Mouse (Mus musculus): ENCODE measurements at regions not wholly inside any gene's neighbourhood (a gene's known extent, or its start where the extent isn't known, plus 50 kb on each side); places are given as distances from the start of the nearest gene placed in this dataset.

DNA sequence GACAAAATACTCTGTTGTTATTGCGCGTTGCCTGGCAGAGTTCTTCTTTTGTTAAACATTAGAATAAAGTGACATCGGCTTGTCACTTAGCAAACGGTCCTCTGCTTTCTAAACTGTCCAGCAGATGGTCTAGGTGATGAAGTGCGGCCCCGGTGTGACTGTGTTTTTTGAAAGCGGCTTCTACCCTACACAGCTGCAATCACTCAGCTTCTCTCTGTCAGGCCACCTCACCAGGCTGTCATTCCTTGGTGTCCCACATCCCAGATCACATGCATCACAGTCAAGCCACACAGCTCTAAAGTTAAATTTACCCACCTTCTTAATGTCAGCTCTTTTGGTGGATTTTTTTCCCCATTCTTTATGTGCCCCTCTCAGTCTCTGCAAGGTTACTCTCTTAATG, 282.0 kb upstream of the Kif2a start:
- DNase-seq (ENCODE audit: low spot score in 2 of 2), result no peak

- DNase-seq (ENCODE audit: low spot score in 2 of 2), result no peak
Observed at GRCm38 (mm10) chr13:107303322-107303721, 281.4 kb upstream of the Kif2a start.

DNA sequence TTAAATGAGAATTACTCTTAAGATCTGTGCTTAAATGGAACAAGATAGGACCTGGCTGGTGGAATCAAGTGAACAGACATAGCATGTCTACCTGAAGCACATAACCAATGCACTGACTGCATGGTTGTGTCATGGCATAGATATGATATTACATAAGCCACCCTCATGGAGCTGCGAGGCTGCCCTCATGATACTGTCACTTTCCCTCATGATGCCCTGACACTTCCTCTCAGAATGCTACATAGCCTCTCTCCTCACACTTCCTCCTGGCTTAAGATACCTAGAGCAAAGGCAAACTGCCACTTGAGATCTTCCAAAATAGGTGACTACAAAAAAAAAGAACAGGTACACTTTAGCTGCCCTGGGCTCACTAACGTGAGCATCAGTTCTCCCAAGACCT, 278.9 kb upstream of the Kif2a start:
- no peak for DNase-seq (ENCODE audit: low spot score in 2 of 2)

- no peak for DNase-seq (ENCODE audit: low spot score in 2 of 2)
Observed at GRCm38 (mm10) chr13:107264581-107264980, 242.7 kb upstream of the Kif2a start.

- DNase-seq (ENCODE audit: low spot score in 2 of 2), result no peak
Observed at GRCm38 (mm10) chr13:107261479-107262050, 239.6 kb upstream of the Kif2a start.

DNA sequence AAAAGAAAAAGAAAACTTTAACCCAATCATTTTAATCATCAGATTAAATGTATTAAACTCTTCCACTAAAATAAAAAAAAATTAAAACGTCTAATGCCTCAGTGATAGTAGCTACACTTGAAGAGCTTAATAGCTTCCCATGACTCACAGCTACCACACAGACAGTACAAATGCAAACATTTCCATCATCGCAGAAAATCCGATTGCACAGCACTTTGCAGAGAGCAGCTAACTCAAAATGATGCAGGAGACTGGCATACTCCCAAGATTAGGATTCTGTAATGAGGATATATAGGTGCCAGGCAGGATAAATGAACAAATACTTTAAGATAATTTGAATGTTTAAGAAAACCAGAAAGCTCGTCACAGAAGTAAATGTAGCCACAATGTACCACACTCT, 238.3 kb upstream of the Kif2a start:
- DNase-seq (ENCODE audit: low spot score in 2 of 2), result no peak

DNA sequence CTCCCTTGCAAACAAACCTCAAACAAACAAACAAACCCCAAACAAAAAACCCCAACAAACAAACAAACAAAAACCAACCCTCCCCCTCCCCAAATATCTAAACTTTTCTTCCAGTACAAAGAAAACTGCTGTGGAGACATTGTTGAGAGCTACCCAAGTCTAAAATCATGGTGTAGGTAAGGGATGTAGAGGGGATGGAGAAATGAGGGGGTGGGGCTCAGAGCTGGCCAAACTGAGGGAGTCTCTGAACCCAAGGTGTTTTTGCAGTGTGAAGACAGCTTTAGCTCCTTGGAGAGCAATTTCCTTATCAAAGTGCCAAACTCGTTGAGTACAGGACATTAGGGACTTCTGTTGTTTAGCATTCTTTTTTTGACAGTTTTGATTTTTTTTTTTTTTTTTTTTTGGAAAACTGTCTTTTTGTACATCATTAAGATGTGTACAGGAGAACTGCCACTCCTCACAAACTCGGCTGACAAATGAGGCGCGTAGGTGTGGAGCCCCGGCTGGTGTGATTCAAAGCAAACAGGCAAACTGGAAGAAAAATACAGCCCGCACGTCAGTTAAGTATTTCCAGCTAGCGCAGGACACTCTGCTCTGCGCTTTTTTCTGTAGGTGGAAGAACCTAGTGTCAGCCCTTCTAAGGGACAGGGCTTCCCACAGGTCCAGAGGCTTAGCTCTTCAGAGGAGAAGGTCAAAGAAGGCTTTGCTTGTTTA, 226.0 kb upstream of the Kif2a start:
- no peak for DNase-seq (ENCODE audit: low spot score in 2 of 2)

DNA sequence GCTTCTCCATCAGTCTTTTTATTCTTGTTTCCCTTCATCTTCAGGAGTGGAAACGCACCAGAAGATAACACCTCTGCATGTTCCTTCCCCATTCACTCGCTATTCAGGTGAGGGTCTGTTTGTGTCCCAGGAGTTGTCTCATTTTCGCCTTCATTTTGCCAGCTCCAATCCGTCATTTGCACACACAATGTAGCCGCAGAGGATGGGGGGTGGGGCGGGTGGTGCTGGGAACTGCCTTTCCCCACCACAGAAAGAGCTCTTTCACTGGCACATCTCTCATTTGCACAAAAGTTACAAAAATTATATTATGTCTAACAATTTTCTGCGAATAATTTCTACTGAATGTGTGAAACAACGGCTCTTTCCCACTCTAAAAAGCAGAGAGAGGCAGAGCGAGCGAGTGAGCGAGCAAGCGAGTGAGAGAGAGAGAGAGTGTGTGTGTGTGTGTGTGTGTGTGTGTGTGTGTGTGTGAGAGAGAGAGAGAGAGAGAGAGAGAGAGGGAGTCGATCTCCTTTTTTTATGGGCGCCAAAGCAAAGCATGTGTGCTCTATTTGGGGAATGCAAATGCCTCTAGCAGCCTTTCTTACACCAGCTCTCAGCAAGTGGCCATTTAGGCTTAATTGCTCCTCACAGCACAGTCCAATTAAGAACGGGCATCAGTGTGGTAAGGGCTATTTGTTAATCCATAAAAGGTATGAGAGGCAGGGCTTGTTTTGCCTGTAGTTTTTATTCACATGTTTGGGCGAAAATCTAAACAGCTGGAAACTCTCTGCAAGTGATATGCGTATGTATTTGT, 225.2 kb upstream of the Kif2a start:
- no peak for DNase-seq (ENCODE audit: low spot score in 2 of 2)

- no peak for DNase-seq (ENCODE audit: low spot score in 2 of 2)
Observed at GRCm38 (mm10) chr13:107244173-107244572, 222.2 kb upstream of the Kif2a start.

- DNase-seq (ENCODE audit: low spot score in 2 of 2), result no peak
Observed at GRCm38 (mm10) chr13:107239035-107239387, 217.1 kb upstream of the Kif2a start.

DNA sequence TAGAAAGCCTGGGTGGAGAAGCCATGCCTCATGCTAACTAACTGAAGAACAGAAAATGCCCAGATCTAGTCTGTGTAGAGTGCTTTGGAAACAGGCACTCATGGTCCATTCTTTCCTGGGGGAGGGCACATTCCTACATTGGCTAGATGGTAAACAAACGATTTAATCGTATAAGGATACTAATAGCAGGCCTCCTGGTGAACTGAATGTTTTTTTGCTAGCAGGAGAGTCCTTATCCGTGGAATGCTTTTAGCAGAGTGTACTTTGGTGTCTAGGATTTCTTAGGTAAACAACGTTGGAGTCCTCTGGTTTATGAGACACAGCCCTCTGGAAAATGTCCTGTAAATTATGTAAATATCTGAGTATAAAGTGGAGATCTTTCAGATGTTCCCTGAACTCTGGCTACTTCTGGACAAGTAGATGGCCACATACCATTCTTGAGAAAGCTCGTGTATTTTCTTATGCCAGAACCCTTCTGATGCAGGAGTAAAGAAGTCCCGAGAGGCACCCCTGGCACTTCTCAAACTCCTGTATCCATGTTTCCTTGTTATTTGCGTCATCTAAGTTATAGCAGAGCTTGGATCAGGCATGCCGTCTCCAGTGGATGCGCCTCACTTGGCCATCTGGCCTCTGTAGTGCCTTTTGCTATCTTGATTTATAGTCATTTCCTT, 216.6 kb upstream of the Kif2a start:
- peak; percentile 2 for DNase-seq (ENCODE audit: low spot score in 2 of 2)

DNA sequence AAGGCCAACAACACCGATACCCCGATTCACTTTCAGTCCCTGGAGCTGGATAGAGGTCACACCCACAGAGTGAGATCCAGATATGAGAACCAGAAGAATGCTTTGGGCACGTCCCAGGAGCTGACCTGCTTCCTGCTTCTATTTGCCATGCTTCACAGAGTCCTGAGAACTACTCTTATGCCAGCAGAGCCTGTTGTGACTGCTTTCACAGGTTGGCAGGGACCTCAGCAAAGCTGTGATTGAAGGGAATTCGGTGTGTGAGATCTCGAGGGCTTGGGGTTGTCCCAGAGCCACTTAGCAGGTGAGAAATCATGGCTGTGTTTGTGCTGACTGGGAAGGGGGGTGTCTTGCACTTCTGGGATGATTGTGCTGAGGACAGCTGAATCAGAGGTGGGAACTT, 197.5 kb upstream of the Kif2a start:
- DNase-seq (ENCODE audit: low spot score in 2 of 2), result no peak

GRCm38 (mm10) chr13:107218351-107218750, 196.4 kb upstream of the Kif2a start:
- DNase-seq (ENCODE audit: low spot score in 2 of 2), result no peak

GRCm38 (mm10) chr13:107217825-107218224, 195.9 kb upstream of the Kif2a start:
- no peak for DNase-seq (ENCODE audit: low spot score in 2 of 2)

DNA sequence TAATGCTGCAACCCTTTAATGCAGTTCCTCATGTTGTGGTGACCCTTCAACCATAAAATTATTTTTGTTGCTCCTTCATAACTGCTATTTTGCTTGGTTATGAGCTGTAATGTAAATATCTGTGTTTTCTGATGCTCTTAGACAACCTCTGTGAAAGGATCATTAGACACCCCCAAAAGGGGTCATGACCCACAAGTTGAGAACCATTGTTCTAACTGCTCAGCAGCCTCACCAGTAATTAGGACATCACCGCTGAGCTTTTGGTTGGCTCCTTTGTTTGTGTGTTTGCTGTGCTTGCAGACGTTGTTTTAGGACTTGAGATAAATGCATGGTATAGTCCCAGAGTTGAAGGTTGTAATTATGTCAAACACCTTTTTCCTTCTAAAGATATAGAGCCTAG, 191.4 kb upstream of the Kif2a start:
- DNase-seq (ENCODE audit: low spot score in 2 of 2), result no peak

GRCm38 (mm10) chr13:107210676-107211075, 188.8 kb upstream of the Kif2a start:
- no peak for DNase-seq (ENCODE audit: low spot score in 2 of 2)

- peak; percentile 19 to 54 for DNase-seq (ENCODE audit: low spot score in 2 of 2)
Observed at GRCm38 (mm10) chr13:107207354-107208181, 185.6 kb upstream of the Kif2a start.

- no peak for DNase-seq (ENCODE audit: low spot score in 2 of 2)
Observed at GRCm38 (mm10) chr13:107199875-107200274, 177.9 kb upstream of the Kif2a start.

DNA sequence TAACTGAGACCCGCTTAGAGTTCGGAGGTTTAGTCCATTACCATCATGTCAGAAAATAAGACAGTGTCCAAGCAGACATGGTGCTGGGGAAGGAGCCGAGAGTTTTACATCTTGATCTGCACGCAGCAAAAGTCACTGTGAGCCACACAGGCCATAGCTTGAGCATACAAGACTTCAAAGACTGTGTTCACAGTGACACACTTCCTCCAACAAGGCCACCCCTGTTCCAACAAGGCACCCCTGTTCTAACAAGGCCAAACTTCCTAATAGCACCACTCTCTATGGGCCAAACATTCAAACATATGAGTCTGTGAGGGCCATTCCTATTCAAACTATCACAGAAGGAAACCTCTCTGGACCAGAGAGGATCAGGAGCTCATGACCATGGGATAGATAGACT, 171.5 kb upstream of the Kif2a start:
- DNase-seq (ENCODE audit: low spot score in 2 of 2), result no peak

DNA sequence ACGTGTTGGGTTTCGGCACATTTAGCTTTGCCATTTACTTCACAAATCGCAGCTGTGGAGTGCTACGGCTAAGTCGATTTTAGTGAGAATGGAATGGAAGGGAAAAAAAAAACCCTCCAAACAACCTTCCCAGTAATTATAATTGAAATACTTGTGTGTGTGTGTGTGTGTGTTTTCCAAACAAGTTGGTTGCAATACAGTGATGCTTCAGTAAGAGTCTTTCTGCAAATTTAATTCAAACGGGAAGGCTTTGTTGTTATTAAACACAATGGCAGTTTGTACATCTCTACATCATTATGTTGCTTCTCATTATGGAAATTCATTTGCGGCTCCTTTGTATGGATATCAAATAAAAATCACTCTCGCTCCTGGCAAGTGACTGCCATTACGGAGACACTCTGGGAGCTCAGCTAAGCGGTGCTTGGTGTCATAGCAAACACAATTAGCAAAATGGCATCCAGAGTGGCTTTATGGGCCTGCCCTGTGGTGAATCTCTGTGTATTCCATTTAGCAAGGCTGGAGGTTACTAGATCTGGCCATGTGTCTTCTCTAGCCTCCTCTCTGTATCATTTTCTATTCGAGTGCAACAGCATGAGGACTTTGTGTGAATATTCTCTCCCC, 165.4 kb upstream of the Kif2a start:
- no peak for DNase-seq (ENCODE audit: low spot score in 2 of 2)

DNA sequence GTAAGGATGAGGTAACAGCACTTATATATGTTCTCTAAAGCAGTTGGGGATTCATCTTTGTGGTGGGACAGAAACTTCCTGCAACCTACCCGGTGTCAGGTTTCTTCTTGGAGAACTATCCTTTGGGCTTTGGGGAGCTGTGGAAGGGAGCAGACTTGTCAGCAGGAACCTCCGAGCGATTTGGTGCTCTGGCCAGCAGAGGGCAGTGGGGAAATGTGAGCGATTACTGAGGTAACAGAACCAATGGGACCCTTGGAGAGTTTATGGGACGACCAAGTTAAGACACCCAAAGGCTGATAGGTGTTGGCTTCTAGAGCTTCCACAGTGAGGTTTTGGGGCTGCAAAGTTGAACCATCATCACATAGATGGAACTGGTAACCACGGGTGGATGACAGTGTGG, 160.6 kb upstream of the Kif2a start:
- peak; percentile 27 to 38 for DNase-seq (ENCODE audit: low spot score in 2 of 2)

Measured in urinary bladder, postnatal 36 days (tissue).